Mouse (Mus musculus): Measurements from ENCODE around the gene Fzd2.
"Not testable (repeated sequence)": the region's sequence is repeated elsewhere in the genome, so short reads cannot be mapped to it uniquely, and the experiment has no call there.

The Fzd2 gene

GRCm38 (mm10) chr11:102581281-102582015 is 22.7 kb upstream of the Fzd2 start:
- no peak for DNase-seq (ENCODE audit: low spot score)

DNA sequence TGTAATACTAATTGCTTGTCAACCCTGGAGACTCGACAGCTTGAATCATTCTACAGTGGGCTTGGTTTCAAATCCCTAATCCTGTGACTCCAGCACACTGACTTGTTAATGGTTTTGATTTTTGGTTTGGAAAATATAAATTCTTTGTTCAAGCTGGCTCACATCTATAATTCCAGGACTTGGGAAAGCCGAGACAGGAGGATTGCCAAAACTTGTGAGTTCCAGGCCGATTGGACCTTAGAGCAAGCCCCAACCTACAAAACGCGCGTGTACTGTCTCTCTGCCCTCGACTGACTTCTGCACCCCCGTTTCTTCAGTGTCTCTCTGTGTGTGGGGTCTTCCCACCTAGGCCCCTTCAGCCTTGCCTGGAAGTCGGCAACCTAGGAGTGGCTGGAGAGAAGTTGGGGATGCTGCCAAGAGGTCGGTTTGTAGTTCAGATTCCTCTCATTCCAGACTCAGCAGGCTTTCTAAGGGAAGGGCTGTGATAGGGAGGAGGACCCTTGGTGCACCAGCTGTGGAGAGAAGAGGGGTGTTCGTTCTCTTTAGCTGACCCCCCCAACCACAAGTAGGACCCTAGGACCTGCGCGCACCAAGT is 22.1 kb upstream of the Fzd2 start:
- DNase-seq (ENCODE audit: low spot score): no peak

DNA sequence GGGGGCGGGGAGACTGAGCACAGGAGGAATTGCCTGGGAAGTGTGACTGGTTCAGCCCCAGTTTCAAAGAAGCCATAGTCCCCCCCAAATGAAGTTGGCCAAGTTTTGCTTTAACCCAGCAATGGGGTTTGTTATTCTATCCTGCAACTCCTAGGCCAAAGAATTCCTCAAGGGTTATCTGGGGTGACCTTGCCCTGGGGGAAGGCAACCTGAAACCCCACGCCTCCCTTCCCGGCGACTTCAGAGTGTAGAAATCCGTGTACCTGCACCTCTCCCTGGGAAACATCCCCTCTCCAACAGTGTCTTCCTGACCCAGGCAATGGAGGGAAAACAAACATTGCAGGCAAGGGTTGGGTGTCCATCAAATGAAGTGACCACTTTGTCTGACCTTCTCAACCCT is 21.5 kb upstream of the Fzd2 start:
- no peak for DNase-seq (ENCODE audit: low spot score)

GRCm38 (mm10) chr11:102586445-102587130 is 17.6 kb upstream of the Fzd2 start:
- DNase-seq (ENCODE audit: low spot score): no peak

DNA sequence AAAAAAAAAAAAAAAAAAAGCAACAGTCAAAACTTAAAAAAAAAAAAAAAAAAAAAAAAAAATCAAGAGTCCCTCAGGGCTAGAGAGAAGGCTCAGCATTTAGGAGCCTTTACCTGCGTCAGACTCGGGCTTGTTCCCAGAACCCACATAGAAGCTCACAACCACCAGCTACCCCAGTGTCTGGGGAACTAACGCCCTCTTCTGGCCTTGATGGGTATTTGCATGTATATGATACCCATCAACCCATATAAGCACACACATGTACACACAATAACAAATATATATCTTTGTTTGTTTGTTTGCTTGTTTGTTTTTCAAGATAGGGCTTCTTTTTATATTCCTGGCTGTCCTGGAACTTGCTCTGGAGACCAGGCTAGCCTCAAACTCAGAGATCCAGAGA is 16.6 kb upstream of the Fzd2 start:
- no peak for DNase-seq (ENCODE audit: low spot score)

DNA sequence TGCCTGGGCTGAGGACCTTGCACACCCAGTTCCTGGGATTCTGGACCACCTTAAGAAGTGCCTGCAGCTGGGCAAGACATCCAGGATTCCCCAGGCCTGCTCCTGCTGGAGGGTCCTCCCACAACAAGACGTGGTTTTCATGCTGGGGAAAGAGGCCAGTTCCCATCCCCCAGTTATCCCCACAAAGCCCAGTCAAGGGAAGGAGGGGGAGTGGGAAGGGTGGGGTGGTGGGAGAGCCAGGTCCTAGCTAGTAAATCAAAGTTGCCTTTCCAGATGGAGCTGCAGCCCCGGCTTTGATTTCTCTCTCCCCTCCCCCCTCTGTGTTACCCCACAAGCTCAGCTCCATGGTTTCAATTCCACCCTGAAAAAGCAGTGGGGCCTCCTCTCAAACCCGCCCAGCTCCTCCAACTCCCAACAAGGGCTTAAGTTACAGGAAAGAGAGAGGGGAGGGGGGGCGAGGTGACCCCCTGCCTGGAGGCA is 8.8 kb upstream of the Fzd2 start:
- DNase-seq (ENCODE audit: low spot score): no peak

GRCm38 (mm10) chr11:102599912-102600311 is 4.3 kb upstream of the Fzd2 start:
- no peak for DNase-seq (ENCODE audit: low spot score)

GRCm38 (mm10) chr11:102602816-102603495 is 1.2 kb upstream of the Fzd2 start:
- DNase-seq (ENCODE audit: low spot score): no peak

DNA sequence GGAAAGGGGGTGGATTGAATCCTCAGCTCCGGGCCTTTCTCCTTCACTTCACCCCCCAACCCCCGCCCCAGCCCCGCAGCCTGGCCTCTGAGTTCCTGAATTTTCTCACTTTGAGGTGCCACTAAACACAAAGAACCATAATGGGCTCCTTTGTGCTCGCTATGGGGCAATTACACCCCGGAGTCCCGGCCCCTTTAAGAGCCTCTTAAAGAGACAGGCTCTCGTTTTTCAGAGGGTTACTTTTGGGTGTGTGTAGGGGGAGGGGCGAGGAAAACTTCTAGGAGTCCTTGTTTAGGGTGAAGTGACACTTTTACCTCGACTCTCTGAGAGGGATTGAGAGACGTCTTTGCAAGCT is 723 bp upstream of the Fzd2 start:
- DNase-seq (ENCODE audit: low spot score): no peak

- DNase-seq (ENCODE audit: low spot score): no peak
Observed at GRCm38 (mm10) chr11:102604777-102605552, 769 bp downstream of the Fzd2 start.

DNA sequence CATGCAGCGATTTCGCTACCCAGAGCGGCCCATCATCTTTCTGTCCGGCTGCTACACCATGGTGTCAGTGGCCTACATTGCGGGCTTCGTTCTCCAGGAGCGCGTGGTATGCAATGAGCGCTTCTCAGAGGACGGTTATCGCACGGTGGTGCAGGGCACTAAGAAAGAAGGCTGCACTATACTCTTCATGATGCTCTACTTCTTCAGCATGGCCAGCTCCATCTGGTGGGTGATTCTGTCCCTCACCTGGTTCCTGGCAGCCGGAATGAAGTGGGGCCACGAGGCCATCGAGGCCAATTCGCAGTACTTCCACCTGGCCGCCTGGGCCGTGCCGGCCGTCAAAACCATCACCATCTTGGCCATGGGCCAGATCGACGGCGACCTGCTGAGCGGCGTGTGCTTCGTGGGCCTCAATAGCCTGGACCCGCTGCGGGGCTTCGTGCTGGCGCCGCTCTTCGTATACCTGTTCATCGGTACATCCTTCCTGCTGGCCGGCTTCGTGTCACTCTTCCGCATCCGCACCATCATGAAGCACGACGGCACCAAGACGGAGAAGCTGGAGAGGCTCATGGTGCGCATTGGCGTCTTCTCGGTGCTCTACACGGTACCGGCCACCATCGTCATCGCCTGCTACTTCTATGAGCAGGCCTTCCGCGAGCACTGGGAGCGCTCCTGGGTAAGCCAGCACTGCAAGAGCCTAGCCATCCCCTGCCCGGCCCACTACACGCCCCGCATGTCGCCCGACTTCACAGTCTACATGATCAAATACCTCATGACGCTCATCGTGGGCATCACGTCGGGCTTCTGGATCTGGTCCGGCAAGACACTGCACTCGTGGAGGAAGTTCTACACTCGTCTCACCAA is 1.6 kb downstream of the Fzd2 start:
- no peak for DNase-seq (ENCODE audit: low spot score)

GRCm38 (mm10) chr11:102606751-102607171 is 2.6 kb downstream of the Fzd2 start:
- DNase-seq (ENCODE audit: low spot score): no peak

GRCm38 (mm10) chr11:102607201-102607600 is 3.0 kb downstream of the Fzd2 start:
- DNase-seq (ENCODE audit: low spot score): not testable (repeated sequence)

GRCm38 (mm10) chr11:102607686-102608548 is 3.7 kb downstream of the Fzd2 start:
- DNase-seq (ENCODE audit: low spot score): no peak

DNA sequence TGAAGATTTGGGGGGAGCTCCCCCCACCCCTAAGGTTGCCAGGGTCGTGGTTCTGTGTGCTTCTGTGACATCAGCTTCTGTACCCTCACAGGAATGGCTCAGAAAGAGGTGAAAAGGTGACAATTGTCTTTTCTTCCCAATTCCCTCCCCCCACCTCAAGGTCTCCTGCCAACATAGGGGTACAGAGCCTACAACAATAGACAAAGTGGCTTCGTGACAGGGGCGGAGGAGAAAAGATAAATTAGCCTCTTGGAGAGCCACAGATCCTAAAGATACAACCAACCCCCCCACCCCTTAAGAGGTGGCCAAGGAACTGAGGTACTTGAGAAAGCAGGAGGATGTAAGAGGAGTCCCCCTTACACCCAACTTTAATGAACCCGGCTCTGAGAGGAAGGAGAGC is 4.5 kb downstream of the Fzd2 start:
- DNase-seq (ENCODE audit: low spot score): no peak

- DNase-seq (ENCODE audit: low spot score): no peak
Observed at GRCm38 (mm10) chr11:102609483-102609882, 5.3 kb downstream of the Fzd2 start.

- no peak for DNase-seq (ENCODE audit: low spot score)
Observed at GRCm38 (mm10) chr11:102610260-102610659, 6.1 kb downstream of the Fzd2 start.

GRCm38 (mm10) chr11:102610675-102611316 is 6.6 kb downstream of the Fzd2 start:
- no peak for DNase-seq (ENCODE audit: low spot score)

- no peak for DNase-seq (ENCODE audit: low spot score)
Observed at GRCm38 (mm10) chr11:102611317-102611705, 7.1 kb downstream of the Fzd2 start.
